Mouse (Mus musculus) adrenal gland, adult 2 months (tissue): ENCODE measurements around the gene Gm26965. TPM values are rescaled to one million over a fixed set of nuclear protein-coding genes. Genes with fewer than 3 reads are reported as not detected.

Experiments used
- polyA plus RNA-seq: library from polyadenylated mRNA; depleted of rRNA; stranded (reverse); fragments of >200 nt; gene quantifications from 2 replicates; pipeline ENCODE4 v1.2.3, GENCODE M21; 2012; rRNA removed
- total RNA-seq, 2 experiments: library from RNA; stranded (reverse); gene quantifications; 2 replicates each; pipeline ENCODE4 v1.2.3; 2021

The Gm26965 gene
- total and polyA plus RNA-seq, 3 experiments, result not detected

Other genes starting within 250 kb of the Gm26965 start
- 1 to 10 TPM; 3.4 to 3.6 TPM for gene Zfp458, start 247.7 kb downstream of the Gm26965 start, total RNA-seq
- 0.09 and 0.13 TPM in 2 replicates for gene Zfp458, start 247.7 kb downstream of the Gm26965 start, polyA plus RNA-seq
- 1 to 10 TPM; 3.3 to 4.6 TPM for gene Zfp457, start 219.7 kb downstream of the Gm26965 start, total RNA-seq
- gene Zfp457, start 219.7 kb downstream of the Gm26965 start, polyA plus RNA-seq, result 0.15 and 0.73 TPM in 2 replicates
- gene Zfp595, start 193.6 kb downstream of the Gm26965 start, total RNA-seq, result 1 to 10 TPM; 3.8 to 5.7 TPM
- gene Zfp595, start 193.6 kb downstream of the Gm26965 start, polyA plus RNA-seq, result 0.10 and 0.12 TPM in 2 replicates
- gene Gm28044, start 165.6 kb downstream of the Gm26965 start, total RNA-seq, result 1 to 10 TPM; 1.2 to 1.8 TPM
- gene Gm28044, start 165.6 kb downstream of the Gm26965 start, polyA plus RNA-seq, result not detected in 2 replicates
- 1 to 10 TPM; 2.6 to 2.8 TPM for gene Zfp953, start 165.5 kb downstream of the Gm26965 start, total RNA-seq
- 0.04 and 0.06 TPM in 2 replicates for gene Zfp953, start 165.5 kb downstream of the Gm26965 start, polyA plus RNA-seq
- 1 to 10 TPM; 1.1 TPM for gene Gm28041, start 150.4 kb downstream of the Gm26965 start, total RNA-seq
- gene Gm28041, start 150.4 kb downstream of the Gm26965 start, polyA plus RNA-seq, result not detected in 2 replicates
- 1 to 10 TPM in 1 of 2 experiments, under 1 TPM in 1; 0.98 to 1.4 TPM for gene Zfp456, start 150.3 kb downstream of the Gm26965 start, total RNA-seq
- not detected in 2 replicates for gene Zfp456, start 150.3 kb downstream of the Gm26965 start, polyA plus RNA-seq
- 1 to 10 TPM; 3.5 to 4.7 TPM for gene Zfp429, start 126.3 kb downstream of the Gm26965 start, total RNA-seq
- gene Zfp429, start 126.3 kb downstream of the Gm26965 start, polyA plus RNA-seq, result 1.4 TPM in 1 of 2 replicates, not detected in the other
- 1 to 10 TPM in 1 of 2 experiments, under 1 TPM in 1; 0.29 to 3.9 TPM for gene Zfp459, start 104.7 kb downstream of the Gm26965 start, total RNA-seq
- gene Zfp459, start 104.7 kb downstream of the Gm26965 start, polyA plus RNA-seq, result 0.02 TPM in 1 of 2 replicates, not detected in the other
- 10 to 100 TPM; 16.5 to 20.0 TPM for gene Zfp874a, start 74.5 kb downstream of the Gm26965 start, total RNA-seq
- 0.44 and 0.46 TPM in 2 replicates for gene Zfp874a, start 74.5 kb downstream of the Gm26965 start, polyA plus RNA-seq
- gene Zfp874b, start 41.9 kb downstream of the Gm26965 start, total RNA-seq, result 10 to 100 TPM; 16.1 to 17.3 TPM
- 0.28 and 0.95 TPM in 2 replicates for gene Zfp874b, start 41.9 kb downstream of the Gm26965 start, polyA plus RNA-seq
- gene Zfp58, start 25.6 kb downstream of the Gm26965 start, total RNA-seq, result 1 to 10 TPM; 7.5 to 7.6 TPM
- gene Zfp58, start 25.6 kb downstream of the Gm26965 start, polyA plus RNA-seq, result 0.17 and 0.20 TPM in 2 replicates
- gene Zfp87, start within 50 bp of the Gm26965 start, total RNA-seq, result 10 to 100 TPM; 23.1 to 24.2 TPM
- 3.0 and 4.2 TPM in 2 replicates for gene Zfp87, start within 50 bp of the Gm26965 start, polyA plus RNA-seq
- gene Zfp748, start 27.7 kb upstream of the Gm26965 start, total RNA-seq, result 1 to 10 TPM; 9.0 to 9.3 TPM
- gene Zfp748, start 27.7 kb upstream of the Gm26965 start, polyA plus RNA-seq, result 0.66 and 0.75 TPM in 2 replicates
- gene Zfp729b, start 83.6 kb upstream of the Gm26965 start, total RNA-seq, result 1 to 10 TPM; 6.4 to 7.8 TPM
- gene Zfp729b, start 83.6 kb upstream of the Gm26965 start, polyA plus RNA-seq, result 0.03 and 0.09 TPM in 2 replicates
- 1 to 10 TPM; 1.2 to 1.3 TPM for gene Gm49345, start 111.6 kb upstream of the Gm26965 start, total RNA-seq
- gene Gm49345, start 111.6 kb upstream of the Gm26965 start, polyA plus RNA-seq, result not detected in 2 replicates
- gene Zfp729a, start 111.6 kb upstream of the Gm26965 start, total RNA-seq, result 1 to 10 TPM; 6.0 to 6.5 TPM
- 0.12 and 0.29 TPM in 2 replicates for gene Zfp729a, start 111.6 kb upstream of the Gm26965 start, polyA plus RNA-seq
- 10 to 100 TPM in 1 of 2 experiments, 1 to 10 TPM in 1; 6.8 to 14.3 TPM for gene Zfp738, start 160.9 kb upstream of the Gm26965 start, total RNA-seq
- 0.95 and 1.8 TPM in 2 replicates for gene Zfp738, start 160.9 kb upstream of the Gm26965 start, polyA plus RNA-seq
- 10 to 100 TPM; 10.2 to 10.6 TPM for gene Zfp65, start 203.0 kb upstream of the Gm26965 start, total RNA-seq
- gene Zfp65, start 203.0 kb upstream of the Gm26965 start, polyA plus RNA-seq, result 0.06 and 0.16 TPM in 2 replicates
- gene Zfp85, start 229.1 kb upstream of the Gm26965 start, total RNA-seq, result 1 to 10 TPM; 4.7 to 4.8 TPM
- gene Zfp85, start 229.1 kb upstream of the Gm26965 start, polyA plus RNA-seq, result not detected in 2 replicates